Mouse (Mus musculus): ENCODE measurements around the gene Wnt5b.

Wnt5b gene

GRCm38 (mm10) chr6:119521931-119522391 is 22.2 kb downstream of the Wnt5b start:
- DNase-seq (ENCODE audit: low read depth, low spot score) = no peak

GRCm38 (mm10) chr6:119521482-119521900 is 22.7 kb downstream of the Wnt5b start:
- DNase-seq (ENCODE audit: low read depth, low spot score) = no peak

GRCm38 (mm10) chr6:119520731-119521130 is 23.4 kb downstream of the Wnt5b start:
- DNase-seq (ENCODE audit: low read depth, low spot score) = no peak

- no peak for DNase-seq (ENCODE audit: low read depth, low spot score)
Observed at GRCm38 (mm10) chr6:119514085-119514484, 30.1 kb downstream of the Wnt5b start.

GRCm38 (mm10) chr6:119513452-119513851 is 30.7 kb downstream of the Wnt5b start:
- no peak for DNase-seq (ENCODE audit: low read depth, low spot score)

- no peak for DNase-seq (ENCODE audit: low read depth, low spot score)
Observed at GRCm38 (mm10) chr6:119512701-119513100, 31.4 kb downstream of the Wnt5b start.

- no peak for DNase-seq (ENCODE audit: low read depth, low spot score)
Observed at GRCm38 (mm10) chr6:119509437-119510037, 34.6 kb downstream of the Wnt5b start.

GRCm38 (mm10) chr6:119508634-119509375 is 35.3 kb downstream of the Wnt5b start:
- DNase-seq (ENCODE audit: low read depth, low spot score) = no peak

GRCm38 (mm10) chr6:119508221-119508620 is 35.9 kb downstream of the Wnt5b start:
- no peak for DNase-seq (ENCODE audit: low read depth, low spot score)

GRCm38 (mm10) chr6:119505525-119506225 is 38.5 kb downstream of the Wnt5b start:
- peak; percentile 48 for DNase-seq (ENCODE audit: low read depth, low spot score)

- DNase-seq (ENCODE audit: low read depth, low spot score) = no peak
Observed at GRCm38 (mm10) chr6:119504756-119505155, 39.4 kb downstream of the Wnt5b start.

- DNase-seq (ENCODE audit: low read depth, low spot score) = no peak
Observed at GRCm38 (mm10) chr6:119502031-119502430, 42.1 kb downstream of the Wnt5b start.

GRCm38 (mm10) chr6:119500086-119500485 is 44.1 kb downstream of the Wnt5b start:
- no peak for DNase-seq (ENCODE audit: low read depth, low spot score)

- peak; percentile 43 for DNase-seq (ENCODE audit: low read depth, low spot score)
Observed at GRCm38 (mm10) chr6:119499271-119499670, 44.9 kb downstream of the Wnt5b start.

GRCm38 (mm10) chr6:119492630-119493014 is 51.5 kb downstream of the Wnt5b start:
- no peak for DNase-seq (ENCODE audit: low read depth, low spot score)

- DNase-seq (ENCODE audit: low read depth, low spot score) = no peak
Observed at GRCm38 (mm10) chr6:119491997-119492629, 52.0 kb downstream of the Wnt5b start.

- DNase-seq (ENCODE audit: low read depth, low spot score) = no peak
Observed at GRCm38 (mm10) chr6:119491006-119491405, 53.1 kb downstream of the Wnt5b start.

GRCm38 (mm10) chr6:119490549-119490948 is 53.6 kb downstream of the Wnt5b start:
- DNase-seq (ENCODE audit: low read depth, low spot score) = no peak

- DNase-seq (ENCODE audit: low read depth, low spot score) = peak; percentile 52
Observed at GRCm38 (mm10) chr6:119489765-119490164, 54.4 kb downstream of the Wnt5b start.

GRCm38 (mm10) chr6:119487619-119488018 is 56.5 kb downstream of the Wnt5b start:
- DNase-seq (ENCODE audit: low read depth, low spot score) = no peak

- no peak for DNase-seq (ENCODE audit: low read depth, low spot score)
Observed at GRCm38 (mm10) chr6:119487085-119487458, 57.1 kb downstream of the Wnt5b start.

All from R1 (cell line).